Mouse (Mus musculus) thymus, adult 2 months (tissue): ENCODE results near the gene Skap1. TPM values are rescaled to one million over a fixed set of nuclear protein-coding genes. Genes with fewer than 3 reads are reported as not detected.

Source experiments
- DNase-seq: peaks from one replicate; pipeline ENCODE4 v3.0.0; 2021
- H3K27ac ChIP-seq: fragments of 200-500 bp; 2 replicates; pipeline ENCODE4 v1.5.1; 2012; ENCODE audit warnings: low read length, control low read depth; ENCODE audit not compliant: control insufficient read depth, insufficient read depth
- H3K27me3 ChIP-seq: fragments of 200-500 bp; 2 replicates; pipeline ENCODE4 v1.6.1; 2012; ENCODE audit warnings: mild to moderate bottlenecking, low read length, moderate library complexity, mixed read lengths; ENCODE audit not compliant: control insufficient read depth, insufficient read depth
- H3K36me3 ChIP-seq: fragments of 200-500 bp; 2 replicates; pipeline ENCODE4 v1.6.1; 2012; ENCODE audit warnings: mild to moderate bottlenecking, low read length, moderate library complexity; ENCODE audit not compliant: control insufficient read depth, insufficient read depth
- H3K4me1 ChIP-seq: fragments of 200-500 bp; replicated peaks from 2 replicates; pipeline ENCODE4 v1.6.1; 2012; ENCODE audit warnings: low read length; ENCODE audit not compliant: control insufficient read depth, insufficient read depth
- H3K4me3 ChIP-seq: fragments of 200-500 bp; 2 replicates; pipeline ENCODE4 v1.5.1; 2012; ENCODE audit warnings: mild to moderate bottlenecking, low read length, control low read depth, moderate library complexity; ENCODE audit not compliant: control insufficient read depth, insufficient read depth
- CTCF ChIP-seq: fragments of 200-500 bp; IDR thresholded peaks from 2 replicates; pipeline ENCODE4 v1.5.1; 2012; ENCODE audit warnings: mild to moderate bottlenecking, control low read depth, low read length, moderate library complexity, borderline replicate concordance; ENCODE audit not compliant: control insufficient read depth, poor library complexity, insufficient read depth; ENCODE audit errors: extremely low read depth
- POLR2A ChIP-seq: fragments of 200-500 bp; IDR thresholded peaks from 2 replicates; pipeline ENCODE4 v1.6.1; 2012; ENCODE audit warnings: mild to moderate bottlenecking, low read length, control low read depth, moderate library complexity; ENCODE audit not compliant: control insufficient read depth, poor library complexity, insufficient read depth; ENCODE audit errors: extremely low read depth
- WGBS: fragments of 180-500 bp; shearing (Covaris S2); methylation state at CpG from one replicate; pipeline ENCODE4 v1.1.7; 2018; 5-methylcytosine and 5-hydroxymethylcytosine counted together
- polyA plus RNA-seq: library from polyadenylated mRNA; depleted of rRNA; stranded (reverse); fragments of >200 nt; gene quantifications from 2 replicates; pipeline ENCODE4 v1.2.3, GENCODE M21; 2012; rRNA removed

Skap1 gene
- polyA plus RNA-seq = 183 and 205 TPM in 2 replicates

DNA sequence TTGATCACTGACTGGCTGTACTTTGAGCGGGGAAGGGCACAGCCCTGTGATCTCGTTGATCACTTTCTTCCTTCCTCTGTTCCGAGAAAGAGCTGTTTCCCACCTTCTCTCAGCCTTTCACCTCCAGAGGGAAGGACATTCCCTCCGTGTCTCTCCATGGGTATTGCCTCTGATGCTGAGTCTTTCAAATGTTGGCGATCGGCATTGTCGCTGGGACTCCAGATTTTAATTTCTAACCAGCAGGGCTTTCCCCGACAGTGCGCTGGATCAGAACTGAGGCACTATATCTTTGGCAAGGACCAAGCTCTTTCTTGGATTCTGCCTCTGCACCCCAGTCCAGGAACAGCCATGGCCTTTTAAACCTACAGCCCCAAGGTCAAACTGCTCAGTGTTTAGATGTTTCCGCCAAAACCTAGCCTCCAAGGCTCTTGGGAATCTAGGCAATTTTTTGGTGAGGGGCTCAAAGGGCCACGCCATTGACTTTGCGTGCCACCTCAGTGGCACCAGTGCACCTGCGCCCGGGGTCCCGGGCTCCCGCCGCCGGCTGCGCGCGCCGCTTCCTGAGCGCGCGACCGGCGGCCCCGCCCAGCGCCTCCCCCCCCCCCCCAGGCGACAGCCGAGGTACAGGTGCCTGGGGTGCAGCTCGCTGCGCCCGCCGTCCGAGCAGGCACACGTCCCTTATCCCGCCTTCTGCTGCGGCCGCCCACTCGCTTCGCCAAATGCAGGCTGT lies at the start of gene Skap1:
Gene Skap1, plus strand, starts transcription at position 608 of the 730 bp plus-strand sequence.
- H3K36me3 ChIP-seq = no peaks in the 10 kb centered on the region
- no peaks in the 10 kb centered on the region for H3K27me3 ChIP-seq
- WGBS = 4% methylated on average over 39 of the region's 42 CpGs
- peak within 1 kb of the TSS; percentile 95 for H3K27ac ChIP-seq
- peaks cover 42% of the 10 kb centered on the region for H3K4me1 ChIP-seq
- TF ChIP-seq CTCF (no peak), POLR2A (peak; percentile 94)
- DNase-seq = peak; percentile 74
- H3K4me3 ChIP-seq = peak within 1 kb of the TSS; percentile 98

DNA sequence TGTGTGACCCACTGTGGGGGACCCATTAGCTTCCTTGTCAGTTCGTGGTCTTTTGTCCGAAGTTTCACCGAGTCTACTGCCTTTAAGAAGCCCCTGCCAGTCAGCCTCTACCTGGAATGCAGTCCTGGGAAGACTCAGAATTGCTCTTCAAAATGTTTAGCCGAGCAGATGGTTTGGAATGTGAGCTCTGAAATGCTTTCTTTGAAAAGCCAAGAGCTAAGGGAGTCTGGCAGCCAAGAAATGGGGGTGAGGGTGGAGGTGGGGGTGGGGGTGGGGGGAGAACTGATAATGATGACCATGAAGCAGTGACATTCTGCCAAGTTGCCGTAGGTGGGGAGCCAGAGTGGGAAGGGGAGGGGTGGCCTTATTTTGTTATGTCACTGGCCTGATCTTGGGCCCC lies 43.3 kb upstream of the Skap1 start:
- Histone ChIP-seq H3K4me3 (no peak overlapping the region), H3K27me3 (no peaks in the 10 kb centered on the region), H3K4me1 (no peaks in the 10 kb centered on the region), H3K27ac (no peak overlapping the region), H3K36me3 (no peaks in the 10 kb centered on the region)
- DNase-seq = no peak
- no peak for TF ChIP-seq CTCF
- no peak for TF ChIP-seq POLR2A
- 82% methylated on average over 5 of the region's 5 CpGs for WGBS

DNA sequence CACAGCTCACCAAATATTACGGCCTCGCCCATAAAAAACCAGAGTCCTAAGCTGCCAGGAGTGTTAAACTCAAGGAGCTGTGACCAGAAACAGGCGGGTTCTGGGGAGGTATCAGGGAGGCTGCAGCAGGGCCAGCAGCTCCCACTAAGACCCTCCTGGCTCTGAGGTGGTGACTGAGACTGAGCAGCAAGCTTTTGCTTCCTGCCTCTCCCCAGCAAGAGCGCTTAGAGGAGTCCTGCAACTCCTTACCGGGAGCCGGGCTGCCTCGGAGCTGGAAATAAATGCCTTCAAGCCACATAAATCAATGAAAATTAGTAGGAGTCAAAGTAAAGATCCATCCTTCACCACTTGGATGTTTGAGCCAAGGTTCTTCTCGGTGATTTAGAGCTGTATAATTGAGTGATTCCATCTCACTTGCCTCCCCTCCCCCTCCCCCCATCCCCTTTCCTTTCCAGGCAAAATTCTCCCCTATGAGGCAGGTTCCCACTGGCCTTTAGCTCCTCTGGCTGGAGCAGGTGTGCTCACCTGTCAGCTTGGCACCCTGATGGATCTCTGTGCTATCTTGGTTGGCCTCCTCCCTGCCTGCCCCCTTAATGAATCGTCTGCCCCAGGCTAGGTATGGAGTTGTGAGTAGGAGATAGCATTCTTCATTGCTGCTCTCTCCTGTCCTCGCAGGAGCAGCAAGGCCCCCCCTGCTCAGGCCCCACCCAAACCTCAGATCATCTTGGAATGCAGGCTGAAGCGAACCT lies 42.7 kb upstream of the Skap1 start:
- TF ChIP-seq POLR2A (no peak), CTCF (no peak)
- 84% methylated on average over 11 of the region's 11 CpGs for WGBS
- H3K27me3 ChIP-seq = no peaks in the 10 kb centered on the region
- H3K4me3 ChIP-seq = no peak overlapping the region
- no peak overlapping the region for H3K27ac ChIP-seq
- no peaks in the 10 kb centered on the region for H3K4me1 ChIP-seq
- H3K36me3 ChIP-seq = no peaks in the 10 kb centered on the region
- DNase-seq = no peak

DNA sequence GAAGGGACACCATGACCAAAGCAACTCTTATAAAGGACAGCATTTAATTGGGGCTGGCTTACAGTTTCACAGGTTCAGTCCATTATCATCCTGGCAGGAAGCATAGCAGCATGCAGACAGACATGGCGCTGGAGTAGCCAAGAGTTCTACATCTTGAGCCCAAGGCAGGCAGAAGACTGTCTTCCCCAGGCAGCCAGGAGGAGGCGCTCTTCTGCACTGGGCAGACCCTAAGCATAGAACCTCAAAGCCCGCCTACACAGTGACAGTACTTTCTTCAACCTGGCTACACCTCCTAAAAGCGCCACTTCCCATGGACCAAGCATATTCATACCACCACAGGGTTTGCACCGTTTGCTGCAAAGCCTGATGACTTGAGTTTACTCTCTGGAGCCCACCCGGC lies 39.2 kb upstream of the Skap1 start:
- 97% methylated on average over 6 of the region's 6 CpGs for WGBS
- no peaks in the 10 kb centered on the region for H3K27me3 ChIP-seq
- H3K4me3 ChIP-seq = no peak overlapping the region
- H3K27ac ChIP-seq = no peak overlapping the region
- TF ChIP-seq CTCF = no peak
- H3K4me1 ChIP-seq = no peaks in the 10 kb centered on the region
- no peaks in the 10 kb centered on the region for H3K36me3 ChIP-seq
- no peak for DNase-seq

DNA sequence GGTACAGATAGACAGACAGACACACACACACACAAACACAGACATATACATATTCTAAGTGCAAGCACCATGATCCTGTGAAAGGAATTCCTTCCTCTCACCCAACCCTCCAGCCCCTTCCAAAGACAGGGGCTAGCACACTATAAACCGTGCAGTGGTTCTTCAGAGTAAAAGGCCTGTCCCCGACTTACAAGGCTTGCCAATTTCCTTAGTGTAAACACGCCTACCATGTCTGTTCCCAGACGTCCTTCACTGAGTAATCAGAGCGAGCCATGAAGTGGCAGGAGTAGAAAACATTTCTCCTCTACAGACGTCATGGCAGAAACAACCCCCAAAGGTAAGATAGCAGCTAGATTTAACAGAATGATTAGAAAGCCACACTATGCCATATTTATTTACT lies 38.2 kb upstream of the Skap1 start:
- no peaks in the 10 kb centered on the region for H3K36me3 ChIP-seq
- TF ChIP-seq POLR2A (no peak), CTCF (no peak)
- no peak overlapping the region for H3K4me3 ChIP-seq
- H3K4me1 ChIP-seq = no peaks in the 10 kb centered on the region
- no peak overlapping the region for H3K27ac ChIP-seq
- 86% methylated on average over 6 of the region's 6 CpGs for WGBS
- no peak for DNase-seq
- H3K27me3 ChIP-seq = no peaks in the 10 kb centered on the region

DNA sequence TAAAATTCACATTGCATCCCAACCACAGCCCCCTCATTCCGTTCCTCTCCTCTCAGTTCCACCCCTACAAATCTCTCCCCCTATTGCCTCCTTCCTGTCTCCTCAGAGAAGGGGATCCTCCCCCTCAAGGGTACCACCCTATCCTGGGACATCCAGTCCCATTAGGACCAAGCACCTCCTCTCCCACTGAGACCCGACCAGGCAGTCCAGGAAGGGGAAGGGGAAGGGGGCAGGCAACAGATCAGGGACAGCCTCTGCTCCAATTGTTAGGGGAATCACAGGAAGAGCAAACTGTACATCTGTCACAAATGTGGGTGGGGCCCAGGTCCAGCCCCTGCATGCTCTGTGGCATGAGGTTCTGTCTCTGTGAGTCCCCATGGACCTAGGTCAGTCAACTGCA lies 37.6 kb upstream of the Skap1 start:
- TF ChIP-seq POLR2A (no peak), CTCF (no peak)
- no peak for DNase-seq
- Histone ChIP-seq H3K4me1 (no peaks in the 10 kb centered on the region), H3K27ac (no peak overlapping the region), H3K27me3 (no peaks in the 10 kb centered on the region), H3K36me3 (no peaks in the 10 kb centered on the region), H3K4me3 (no peak overlapping the region)
- WGBS = 80% methylated on average over 2 of the region's 2 CpGs
